Mouse (Mus musculus) thymus, adult 2 months (tissue): ENCODE data around the gene Dlg1.

Source experiments
- CTCF ChIP-seq: fragments of 200-500 bp; IDR thresholded peaks from 2 replicates; pipeline ENCODE4 v1.5.1; 2012; ENCODE audit warnings: mild to moderate bottlenecking, control low read depth, low read length, moderate library complexity, borderline replicate concordance; ENCODE audit not compliant: control insufficient read depth, poor library complexity, insufficient read depth; ENCODE audit errors: extremely low read depth
- POLR2A ChIP-seq: fragments of 200-500 bp; IDR thresholded peaks from 2 replicates; pipeline ENCODE4 v1.6.1; 2012; ENCODE audit warnings: mild to moderate bottlenecking, low read length, control low read depth, moderate library complexity; ENCODE audit not compliant: control insufficient read depth, poor library complexity, insufficient read depth; ENCODE audit errors: extremely low read depth

- TF ChIP-seq CTCF (no peak), POLR2A (no peak; the same call in 1 of the 2 replicates)
Measured at GRCm38 (mm10) chr16:31664287-31664597, 999 bp downstream of the Dlg1 start.
